Mouse (Mus musculus) lung, postnatal 0 days (tissue): Measurements from ENCODE around the gene Med13l. TPM values are rescaled to one million over a fixed set of nuclear protein-coding genes. Genes with fewer than 3 reads are reported as not detected.

Experiments
- ATAC-seq: fragments of 200-750 bp; cut with Nextera tagmentation; 2 replicates; pipeline ENCODE4 v1.8.0; 2017; ENCODE audit warnings: moderate library complexity
- DNase-seq: peaks from one replicate; pipeline ENCODE4 v3.0.0-alpha.2; 2016; ENCODE audit warnings: low spot score
- H3K27ac ChIP-seq: fragments of 300-500 bp; sonication (generic); 2 replicates; pipeline ENCODE4 v1.5.1; 2014; ENCODE audit warnings: antibody characterized with exemption, mild to moderate bottlenecking, low read length, mixed read lengths
- H3K27me3 ChIP-seq: fragments of 300-500 bp; sonication (generic); replicated peaks from 2 replicates; pipeline ENCODE4 v1.6.1; 2014; ENCODE audit warnings: low read length, mixed read lengths; ENCODE audit not compliant: insufficient read depth
- H3K36me3 ChIP-seq: fragments of 300-500 bp; sonication (generic); 2 replicates; pipeline ENCODE4 v1.6.1; 2014; ENCODE audit warnings: low read length, mixed read lengths; ENCODE audit not compliant: insufficient read depth
- H3K4me1 ChIP-seq: fragments of 300-500 bp; sonication (generic); 2 replicates; pipeline ENCODE4 v1.6.1; 2014; ENCODE audit warnings: antibody characterized with exemption, low read depth, low read length, mixed read lengths; ENCODE audit not compliant: insufficient read depth
- H3K4me2 ChIP-seq: fragments of 300-500 bp; sonication (generic); replicated peaks from 2 replicates; pipeline ENCODE4 v1.6.1; 2014; ENCODE audit warnings: low read depth, mild to moderate bottlenecking, low read length, moderate library complexity, mixed read lengths
- H3K4me3 ChIP-seq: fragments of 300-500 bp; sonication (generic); 2 replicates; pipeline ENCODE4 v1.5.1; 2014; ENCODE audit warnings: low read depth, low read length
- H3K9ac ChIP-seq: fragments of 300-500 bp; sonication (generic); replicated peaks from 2 replicates; pipeline ENCODE4 v1.6.1; 2014; ENCODE audit warnings: low read depth, mild to moderate bottlenecking
- H3K9me3 ChIP-seq: fragments of 300-500 bp; sonication (generic); 2 replicates; pipeline ENCODE4 v1.6.1; 2016; ENCODE audit warnings: low read length, mixed read lengths
- CTCF ChIP-seq: IDR thresholded peaks from 2 replicates; pipeline ENCODE4 v1.5.1; 2016; ENCODE audit warnings: antibody characterized with exemption, mild to moderate bottlenecking
- EP300 ChIP-seq: IDR thresholded peaks from 2 replicates; pipeline ENCODE4 v1.6.1; 2016; ENCODE audit warnings: antibody characterized with exemption, mild to moderate bottlenecking, control low read depth
- WGBS: fragments of 180-500 bp; shearing (Covaris S2); extraction: QIAGEN DNeasy Blood & Tissue Kit; methylation state at CpG from one replicate; pipeline ENCODE4 v1.1.7; 2014; 5-methylcytosine and 5-hydroxymethylcytosine counted together
- polyA plus RNA-seq: library from polyadenylated mRNA; unstranded; fragments of >200 nt; fragmentation: Nextera tagmentation; extraction: Ambion mirVana; gene quantifications from 2 replicates; pipeline ENCODE4 v1.2.1, GENCODE M21; 2015

Gene Med13l
- polyA plus RNA-seq, 1 experiment from 2014 or later = 10.1 TPM

DNA sequence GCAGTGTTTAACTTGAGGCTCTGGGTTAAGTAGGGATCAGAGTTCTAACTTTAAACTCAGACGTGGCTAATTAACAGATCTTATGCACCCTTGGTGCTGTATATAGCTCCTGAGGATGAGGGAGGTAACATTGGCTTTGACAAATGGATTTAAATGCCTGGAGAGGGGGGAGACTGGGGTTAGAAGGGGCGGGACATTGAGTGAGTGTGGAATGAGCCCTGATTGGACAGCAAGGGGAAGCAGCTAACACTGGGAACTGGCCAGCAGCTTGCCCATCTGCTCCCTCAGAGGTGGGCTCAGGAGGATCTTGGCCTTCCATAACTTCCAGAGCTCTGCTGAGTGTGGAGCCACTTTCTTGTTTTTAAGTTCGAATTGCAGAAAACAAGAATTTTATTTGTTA is 171.7 kb downstream of the Med13l start:
- no peak for ATAC-seq
- WGBS = 66% methylated on average over 3 of the region's 3 CpGs

GRCm38 (mm10) chr5:118732651-118733050 is 172.2 kb downstream of the Med13l start:
- no peak overlapping the region for H3K4me3 ChIP-seq
- no peak overlapping the region for H3K4me2 ChIP-seq
- H3K27ac ChIP-seq = no peak overlapping the region
- no peaks in the 10 kb centered on the region for H3K27me3 ChIP-seq
- TF ChIP-seq CTCF = no peak
- TF ChIP-seq EP300 = no peak
- WGBS = 91% methylated on average over 8 of the region's 8 CpGs
- no peaks in the 10 kb centered on the region for H3K9me3 ChIP-seq
- peaks cover 52% of the 10 kb centered on the region for H3K36me3 ChIP-seq
- ATAC-seq (no peak), DNase-seq (no peak)
- H3K9ac ChIP-seq = no peak overlapping the region
- H3K4me1 ChIP-seq = no peaks in the 10 kb centered on the region

More for the DNA sequence above, 171.7 kb downstream of the Med13l start:
- TF ChIP-seq EP300 = no peak
- no peak for TF ChIP-seq CTCF
- no peak overlapping the region for H3K9ac ChIP-seq
- H3K36me3 ChIP-seq = peaks cover 52% of the 10 kb centered on the region
- no peak overlapping the region for H3K27ac ChIP-seq
- H3K27me3 ChIP-seq = no peaks in the 10 kb centered on the region
- no peak overlapping the region for H3K4me2 ChIP-seq
- no peak overlapping the region for H3K4me3 ChIP-seq
- no peak for DNase-seq
- H3K4me1 ChIP-seq = no peaks in the 10 kb centered on the region
- H3K9me3 ChIP-seq = no peaks in the 10 kb centered on the region

GRCm38 (mm10) chr5:118733566-118733965 is 173.1 kb downstream of the Med13l start:
- H3K27ac ChIP-seq = no peak overlapping the region
- 77% methylated on average over 4 of the region's 4 CpGs for WGBS
- DNase-seq (no peak), ATAC-seq (no peak)
- no peak overlapping the region for H3K9ac ChIP-seq
- no peak overlapping the region for H3K4me2 ChIP-seq
- TF ChIP-seq CTCF (no peak), EP300 (no peak)
- H3K4me3 ChIP-seq = no peak overlapping the region
- no peaks in the 10 kb centered on the region for H3K4me1 ChIP-seq
- no peaks in the 10 kb centered on the region for H3K9me3 ChIP-seq
- H3K27me3 ChIP-seq = no peaks in the 10 kb centered on the region
- H3K36me3 ChIP-seq = peaks cover 51% of the 10 kb centered on the region

DNA sequence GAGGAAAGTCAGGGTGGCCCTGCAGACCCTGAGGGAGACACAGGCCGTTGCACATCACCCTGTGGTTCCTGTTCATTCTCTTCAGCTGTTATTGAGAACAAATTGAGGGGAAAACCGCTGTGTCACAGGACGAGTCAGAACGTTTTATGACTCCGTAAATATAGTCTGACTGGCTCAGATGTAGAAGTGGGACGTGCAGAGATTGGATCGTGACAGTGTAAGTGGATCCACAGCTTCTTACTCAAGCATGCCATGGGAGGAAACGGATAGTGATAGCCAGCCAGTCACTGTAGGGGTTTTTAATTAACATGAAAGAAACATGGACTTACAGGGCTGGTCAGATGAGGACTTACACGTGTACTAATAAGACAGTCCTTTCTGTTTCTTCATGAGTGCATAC is 174.0 kb downstream of the Med13l start:
- Histone ChIP-seq H3K27me3 (no peaks in the 10 kb centered on the region), H3K9me3 (no peaks in the 10 kb centered on the region), H3K27ac (no peak overlapping the region), H3K9ac (no peak overlapping the region), H3K36me3 (peaks cover 54% of the 10 kb centered on the region), H3K4me2 (no peak overlapping the region), H3K4me1 (no peaks in the 10 kb centered on the region), H3K4me3 (no peak overlapping the region)
- TF ChIP-seq CTCF (no peak), EP300 (no peak)
- 63% methylated on average over 9 of the region's 9 CpGs for WGBS
- ATAC-seq = no peak
- DNase-seq = no peak

GRCm38 (mm10) chr5:118735738-118736137 is 175.3 kb downstream of the Med13l start:
- H3K36me3 ChIP-seq = peaks cover 54% of the 10 kb centered on the region
- no peaks in the 10 kb centered on the region for H3K4me1 ChIP-seq
- ATAC-seq (no peak), DNase-seq (no peak)
- no peak overlapping the region for H3K27ac ChIP-seq
- 90% methylated on average over 8 of the region's 8 CpGs for WGBS
- no peaks in the 10 kb centered on the region for H3K27me3 ChIP-seq
- no peaks in the 10 kb centered on the region for H3K9me3 ChIP-seq
- H3K4me3 ChIP-seq = no peak overlapping the region
- no peak overlapping the region for H3K4me2 ChIP-seq
- TF ChIP-seq EP300 (no peak), CTCF (no peak)
- no peak overlapping the region for H3K9ac ChIP-seq

DNA sequence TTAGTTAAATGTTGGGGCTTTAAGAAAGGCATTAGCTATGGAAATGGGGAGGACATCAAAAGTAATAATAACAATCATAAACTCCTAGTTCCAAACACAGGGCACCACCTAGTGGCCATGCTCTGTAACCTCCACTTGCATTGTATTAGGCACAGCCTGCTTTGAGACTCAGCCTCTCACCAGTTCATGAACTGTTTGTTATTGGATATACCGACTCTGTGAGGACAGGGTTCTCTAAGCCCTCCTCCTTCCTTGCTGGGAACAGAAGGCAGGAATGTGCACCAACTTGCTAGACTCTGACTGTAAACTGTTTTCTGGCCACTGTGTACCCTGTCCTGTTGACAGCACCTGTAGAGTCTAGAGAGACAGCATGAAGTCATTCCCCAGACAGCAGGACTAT is 177.1 kb downstream of the Med13l start:
- H3K4me3 ChIP-seq = no peak overlapping the region
- no peaks in the 10 kb centered on the region for H3K27me3 ChIP-seq
- H3K9me3 ChIP-seq = no peaks in the 10 kb centered on the region
- peak; percentile 68 for ATAC-seq
- no peak for TF ChIP-seq EP300
- peak; percentile 89 for TF ChIP-seq CTCF
- H3K4me2 ChIP-seq = no peak overlapping the region
- no peak overlapping the region for H3K9ac ChIP-seq
- H3K27ac ChIP-seq = no peak overlapping the region
- H3K4me1 ChIP-seq = no peaks in the 10 kb centered on the region
- whole genome bisulfite sequencing = 16% methylated on average over 1 of the region's 1 CpGs
- H3K36me3 ChIP-seq = peaks cover 56% of the 10 kb centered on the region
- peak; percentile 82 for DNase-seq

DNA sequence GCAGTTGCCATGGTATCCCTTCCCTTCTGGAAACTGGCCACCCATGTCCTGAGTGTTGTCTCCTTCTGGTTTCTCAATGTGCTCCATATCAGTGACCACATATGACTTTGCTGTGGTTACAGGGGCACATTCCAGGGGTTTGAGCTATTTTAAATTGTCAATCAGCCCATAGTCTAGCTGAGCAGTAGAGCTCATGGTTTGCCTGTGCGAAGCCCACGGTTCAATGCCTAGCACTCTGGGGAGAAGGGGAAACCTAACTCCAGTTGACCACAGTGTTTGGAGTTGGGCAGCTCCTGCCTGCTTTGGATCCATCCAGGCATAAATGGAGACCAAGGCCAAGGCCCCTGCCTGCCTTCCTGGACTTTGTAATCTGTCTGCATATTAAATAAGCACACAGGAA is 182.6 kb downstream of the Med13l start:
- TF ChIP-seq CTCF (no peak), EP300 (no peak)
- H3K36me3 ChIP-seq = peaks cover 58% of the 10 kb centered on the region
- no peaks in the 10 kb centered on the region for H3K4me1 ChIP-seq
- DNase-seq (no peak), ATAC-seq (no peak)
- H3K9ac ChIP-seq = no peak overlapping the region
- no peaks in the 10 kb centered on the region for H3K27me3 ChIP-seq
- H3K4me2 ChIP-seq = no peak overlapping the region
- 100% methylated on average over 2 of the region's 2 CpGs for WGBS
- no peak overlapping the region for H3K4me3 ChIP-seq
- H3K27ac ChIP-seq = no peak overlapping the region
- H3K9me3 ChIP-seq = no peaks in the 10 kb centered on the region
